Mouse (Mus musculus): ENCODE measurements around the gene Glycam1. TPM values are rescaled to one million over a fixed set of nuclear protein-coding genes. Genes with fewer than 3 reads are reported as not detected.
"Not testable (repeated sequence)": the region's sequence is repeated elsewhere in the genome, so short reads cannot be mapped to it uniquely, and the experiment has no call there.

The Glycam1 gene
- not detected in 2 replicates for polyA plus RNA-seq (2015; fragmentation: Nextera tagmentation; extraction: Ambion mirVana)

DNA sequence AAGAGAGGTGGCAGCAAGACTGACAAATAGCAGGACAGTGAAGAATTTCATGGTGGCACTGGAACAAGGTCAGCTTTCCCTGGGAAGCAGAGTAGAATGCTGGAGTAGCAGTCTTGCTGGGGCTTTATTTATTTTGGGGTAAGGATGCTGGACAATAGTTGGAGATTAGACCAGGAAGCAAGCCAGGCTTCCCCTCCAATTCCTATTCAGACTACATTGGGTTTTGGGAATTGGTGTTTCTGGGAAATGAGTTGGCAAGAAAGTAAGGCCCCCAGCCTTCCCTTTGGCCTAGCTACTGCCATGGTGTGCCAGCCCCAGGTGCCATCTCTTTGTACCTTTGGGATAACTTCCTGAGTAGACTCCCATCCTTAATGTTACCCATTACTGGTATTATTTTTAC lies at the start of gene Glycam1:
TSS of gene Glycam1 (minus strand) at position 101 of the 400 bp plus-strand sequence.
- Histone ChIP-seq H3K4me1 (ENCODE audit: control insufficient read depth, insufficient read depth, low read length) (no peaks in the 10 kb centered on the region), H3K4me3 (ENCODE audit: low read depth, low read length) (no peak within 1 kb of the TSS), H3K27me3 (ENCODE audit: control insufficient read depth, insufficient read depth, low read depth, low read length) (no peaks in the 10 kb centered on the region), H3K27ac (ENCODE audit: low read length) (no peak within 1 kb of the TSS), H3K9ac (ENCODE audit: low read depth, low read length) (no peak within 1 kb of the TSS), H3K9me3 (replicated peaks; ENCODE audit: control insufficient read depth, low read length, poor library complexity, severe bottlenecking) (no peaks in the 10 kb centered on the region), H3K36me3 (ENCODE audit: control insufficient read depth, insufficient read depth, low read length) (no peaks in the 10 kb centered on the region), H3K4me2 (ENCODE audit: low read length) (no peak within 1 kb of the TSS)
- ATAC-seq, result no peak

DNA sequence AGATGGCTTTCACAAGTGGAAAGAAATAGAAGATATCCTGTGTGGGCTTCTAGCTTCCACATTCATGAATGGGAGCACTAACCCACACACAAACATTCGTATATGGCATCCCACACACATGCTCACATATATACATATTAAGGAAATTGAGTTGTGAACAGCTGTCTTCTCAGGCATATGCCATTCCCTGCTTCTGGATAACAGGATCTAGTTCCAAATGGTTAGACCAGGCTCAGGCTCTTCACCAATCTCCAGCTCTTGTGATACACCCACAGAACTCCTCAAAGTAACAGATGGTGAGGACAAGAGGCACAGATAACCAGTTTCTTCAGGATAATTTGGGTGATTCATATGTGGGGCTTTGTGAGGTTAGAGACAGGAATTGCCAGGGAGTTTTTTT lies 39.6 kb upstream of the Glycam1 start:
- H3K36me3 ChIP-seq (ENCODE audit: control insufficient read depth, insufficient read depth, low read length), result no peaks in the 10 kb centered on the region
- H3K4me2 ChIP-seq (ENCODE audit: low read length), result no peak overlapping the region
- 93% methylated on average over 1 of the region's 1 CpGs for WGBS
- no peaks in the 10 kb centered on the region for H3K4me1 ChIP-seq (ENCODE audit: control insufficient read depth, insufficient read depth, low read length)
- no peak overlapping the region for H3K27ac ChIP-seq (ENCODE audit: low read length)
- no peaks in the 10 kb centered on the region for H3K9me3 ChIP-seq (replicated peaks; ENCODE audit: control insufficient read depth, low read length, poor library complexity, severe bottlenecking)
- no peak for ATAC-seq
- H3K27me3 ChIP-seq (ENCODE audit: control insufficient read depth, insufficient read depth, low read depth, low read length), result no peaks in the 10 kb centered on the region
- H3K4me3 ChIP-seq (ENCODE audit: low read depth, low read length), result no peak overlapping the region
- H3K9ac ChIP-seq (ENCODE audit: low read depth, low read length), result no peak overlapping the region

DNA sequence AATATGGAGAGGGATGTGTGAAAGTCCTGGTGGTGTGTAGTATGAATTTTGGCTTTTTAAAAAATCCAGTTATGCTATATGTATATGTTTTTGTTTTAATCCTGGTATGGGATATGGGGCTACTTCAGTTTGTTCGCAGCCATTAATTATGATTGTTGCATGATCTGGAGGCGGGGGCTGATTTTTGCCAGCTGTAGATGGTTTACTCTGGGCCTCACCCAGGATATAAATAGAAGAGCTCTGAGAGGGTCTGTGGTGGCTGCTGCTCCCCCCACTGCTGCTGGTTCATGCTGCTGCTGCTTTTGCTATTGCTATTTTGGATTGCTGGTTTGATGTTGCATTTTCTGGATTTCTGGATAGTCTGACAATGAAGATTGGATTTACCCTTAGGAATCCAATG lies 25.9 kb upstream of the Glycam1 start:
- no peak for ATAC-seq
- H3K9me3 ChIP-seq (replicated peaks; ENCODE audit: control insufficient read depth, low read length, poor library complexity, severe bottlenecking), result no peaks in the 10 kb centered on the region
- H3K4me3 ChIP-seq (ENCODE audit: low read depth, low read length), result no peak overlapping the region
- H3K27me3 ChIP-seq (ENCODE audit: control insufficient read depth, insufficient read depth, low read depth, low read length), result no peaks in the 10 kb centered on the region
- no peaks in the 10 kb centered on the region for H3K4me1 ChIP-seq (ENCODE audit: control insufficient read depth, insufficient read depth, low read length)
- H3K4me2 ChIP-seq (ENCODE audit: low read length), result no peak overlapping the region
- H3K36me3 ChIP-seq (ENCODE audit: control insufficient read depth, insufficient read depth, low read length), result no peaks in the 10 kb centered on the region
- H3K9ac ChIP-seq (ENCODE audit: low read depth, low read length), result no peak overlapping the region
- H3K27ac ChIP-seq (ENCODE audit: low read length), result no peak overlapping the region
- WGBS, result 92% methylated on average over 2 of the region's 2 CpGs

DNA sequence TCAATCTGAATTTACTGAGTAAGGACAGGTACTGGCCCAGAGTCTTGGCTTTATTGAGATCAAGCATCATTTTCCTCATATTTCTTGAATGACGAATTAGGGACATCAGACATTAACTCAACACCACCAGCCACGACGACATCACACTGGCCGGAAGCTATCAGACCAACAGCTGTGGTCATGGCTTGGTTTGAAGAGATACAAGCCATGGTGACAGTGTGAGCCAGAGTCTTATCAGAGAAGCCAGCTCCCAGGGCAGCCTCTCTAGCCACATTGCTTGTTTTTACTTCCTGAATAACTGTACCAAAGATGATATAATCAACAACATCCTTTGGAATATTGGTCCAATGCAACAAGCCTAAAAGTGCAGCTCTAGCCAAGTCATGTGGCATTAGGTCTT lies 22.9 kb upstream of the Glycam1 start:
- not testable (repeated sequence) for H3K4me3 ChIP-seq (ENCODE audit: low read depth, low read length); H3K4me2 ChIP-seq (ENCODE audit: low read length); H3K9me3 ChIP-seq (replicated peaks; ENCODE audit: control insufficient read depth, low read length, poor library complexity, severe bottlenecking); H3K27me3 ChIP-seq (ENCODE audit: control insufficient read depth, insufficient read depth, low read depth, low read length); H3K27ac ChIP-seq (ENCODE audit: low read length); H3K4me1 ChIP-seq (ENCODE audit: control insufficient read depth, insufficient read depth, low read length); H3K36me3 ChIP-seq (ENCODE audit: control insufficient read depth, insufficient read depth, low read length); ATAC-seq; H3K9ac ChIP-seq (ENCODE audit: low read depth, low read length)
- 92% methylated on average over 4 of the region's 4 CpGs for whole genome bisulfite sequencing

DNA sequence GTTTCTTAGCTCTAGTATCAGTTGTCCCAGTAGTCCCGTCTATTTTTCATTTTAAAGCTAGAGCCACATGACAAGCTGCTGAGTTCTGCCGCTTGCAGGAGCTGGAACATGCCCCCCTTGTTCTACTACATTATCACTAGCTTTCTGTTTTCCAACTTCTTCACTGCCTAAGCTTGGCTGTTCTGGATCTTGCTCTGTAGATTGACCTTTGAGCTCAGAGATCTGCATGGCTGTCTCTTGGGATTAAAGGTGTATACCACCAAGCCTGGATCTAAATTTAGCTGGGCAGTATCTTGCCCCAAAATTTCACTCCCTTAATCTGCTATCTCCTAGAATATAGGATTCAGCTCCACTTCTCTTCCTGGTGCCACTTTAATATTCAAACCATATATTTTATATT lies 21.0 kb upstream of the Glycam1 start:
- Histone ChIP-seq H3K36me3 (ENCODE audit: control insufficient read depth, insufficient read depth, low read length) (no peaks in the 10 kb centered on the region), H3K4me2 (ENCODE audit: low read length) (no peak overlapping the region), H3K9ac (ENCODE audit: low read depth, low read length) (no peak overlapping the region), H3K27ac (ENCODE audit: low read length) (no peak overlapping the region), H3K9me3 (replicated peaks; ENCODE audit: control insufficient read depth, low read length, poor library complexity, severe bottlenecking) (no peaks in the 10 kb centered on the region), H3K4me3 (ENCODE audit: low read depth, low read length) (no peak overlapping the region), H3K4me1 (ENCODE audit: control insufficient read depth, insufficient read depth, low read length) (no peaks in the 10 kb centered on the region), H3K27me3 (ENCODE audit: control insufficient read depth, insufficient read depth, low read depth, low read length) (no peaks in the 10 kb centered on the region)
- 86% methylated on average over 2 of the region's 2 CpGs for WGBS
- ATAC-seq, result no peak

DNA sequence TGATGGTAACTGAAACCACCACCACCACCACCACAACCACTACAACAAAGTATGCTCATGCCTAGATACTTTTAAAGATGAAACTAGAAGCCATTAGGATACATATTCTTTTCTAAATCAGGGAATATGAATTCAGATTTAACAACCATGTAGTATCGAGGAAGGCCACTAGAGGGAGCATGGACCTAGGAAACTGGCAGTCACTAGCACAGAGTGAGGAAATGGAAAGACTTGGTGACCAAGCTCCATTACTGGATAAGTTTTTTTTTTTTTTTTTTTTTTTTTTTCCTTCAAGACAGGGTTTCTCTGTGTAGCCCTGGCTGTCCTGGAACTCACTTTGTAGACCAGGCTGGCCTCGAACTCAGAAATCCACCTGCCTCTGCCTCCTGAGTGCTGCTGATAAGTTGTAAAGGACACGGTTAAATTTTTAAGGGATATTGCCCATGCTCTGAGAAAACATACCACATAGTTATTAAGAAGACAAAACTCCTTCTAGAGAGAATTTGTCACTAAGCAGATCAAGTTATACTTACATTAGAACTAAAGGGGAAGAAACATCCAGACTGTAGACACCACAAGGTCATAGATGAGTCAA lies 12.7 kb downstream of the Glycam1 start:
- Histone ChIP-seq H3K4me3 (ENCODE audit: low read depth, low read length) (no peak overlapping the region), H3K4me2 (ENCODE audit: low read length) (no peak overlapping the region), H3K4me1 (ENCODE audit: control insufficient read depth, insufficient read depth, low read length) (no peaks in the 10 kb centered on the region), H3K9ac (ENCODE audit: low read depth, low read length) (no peak overlapping the region), H3K27me3 (ENCODE audit: control insufficient read depth, insufficient read depth, low read depth, low read length) (no peaks in the 10 kb centered on the region), H3K27ac (ENCODE audit: low read length) (no peak overlapping the region), H3K36me3 (ENCODE audit: control insufficient read depth, insufficient read depth, low read length) (no peaks in the 10 kb centered on the region), H3K9me3 (replicated peaks; ENCODE audit: control insufficient read depth, low read length, poor library complexity, severe bottlenecking) (no peaks in the 10 kb centered on the region)
- no peak for ATAC-seq
- WGBS, result 49% methylated on average over 3 of the region's 3 CpGs

DNA sequence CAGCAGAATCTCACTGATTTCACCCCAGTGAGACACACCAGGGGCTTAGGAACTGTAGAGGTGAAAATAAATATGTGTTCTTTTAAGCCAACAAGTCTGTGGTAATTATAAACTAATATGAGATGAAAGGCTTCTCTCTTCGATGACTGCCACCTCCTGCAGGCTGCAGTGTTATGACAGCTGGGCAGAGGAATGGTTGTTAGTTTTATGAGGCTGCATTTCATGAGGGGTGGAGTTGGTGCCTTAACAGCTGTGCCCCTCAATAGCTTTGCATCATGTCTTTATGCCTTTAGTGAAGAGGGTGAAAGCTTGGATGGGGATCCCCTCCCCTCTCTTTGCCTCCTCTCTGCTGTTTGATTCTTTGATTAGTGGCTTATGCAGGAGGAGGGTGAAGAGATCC lies 13.8 kb downstream of the Glycam1 start:
- no peak overlapping the region for H3K4me3 ChIP-seq (ENCODE audit: low read depth, low read length)
- no peak overlapping the region for H3K4me2 ChIP-seq (ENCODE audit: low read length)
- no peaks in the 10 kb centered on the region for H3K36me3 ChIP-seq (ENCODE audit: control insufficient read depth, insufficient read depth, low read length)
- no peak for ATAC-seq
- no peak overlapping the region for H3K27ac ChIP-seq (ENCODE audit: low read length)
- WGBS, result 37% methylated on average over 1 of the region's 1 CpGs
- no peak overlapping the region for H3K9ac ChIP-seq (ENCODE audit: low read depth, low read length)
- no peaks in the 10 kb centered on the region for H3K4me1 ChIP-seq (ENCODE audit: control insufficient read depth, insufficient read depth, low read length)
- no peaks in the 10 kb centered on the region for H3K27me3 ChIP-seq (ENCODE audit: control insufficient read depth, insufficient read depth, low read depth, low read length)
- no peaks in the 10 kb centered on the region for H3K9me3 ChIP-seq (replicated peaks; ENCODE audit: control insufficient read depth, low read length, poor library complexity, severe bottlenecking)

DNA sequence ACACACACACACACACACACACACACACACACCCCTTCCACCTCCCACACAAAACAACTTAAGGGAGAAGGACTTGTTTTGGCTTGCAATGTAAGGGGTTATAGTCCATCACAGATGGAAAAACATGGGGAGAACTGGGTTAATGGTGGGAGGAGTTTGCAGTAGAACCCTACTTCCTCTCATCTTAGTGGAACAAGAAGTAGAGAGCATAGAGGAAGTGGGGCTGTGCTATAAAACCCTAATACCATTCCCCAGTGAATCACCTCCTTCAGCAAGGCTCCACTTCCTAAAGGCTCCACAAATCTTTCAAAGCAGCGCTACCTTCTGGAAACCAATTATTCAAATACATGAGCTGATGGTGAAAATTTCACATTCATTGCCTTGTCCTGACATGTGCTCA lies 15.4 kb downstream of the Glycam1 start:
- 100% methylated on average over 1 of the region's 1 CpGs for WGBS
- Histone ChIP-seq H3K9ac (ENCODE audit: low read depth, low read length) (no peak overlapping the region), H3K4me3 (ENCODE audit: low read depth, low read length) (no peak overlapping the region), H3K36me3 (ENCODE audit: control insufficient read depth, insufficient read depth, low read length) (no peaks in the 10 kb centered on the region), H3K4me1 (ENCODE audit: control insufficient read depth, insufficient read depth, low read length) (no peaks in the 10 kb centered on the region), H3K9me3 (replicated peaks; ENCODE audit: control insufficient read depth, low read length, poor library complexity, severe bottlenecking) (no peaks in the 10 kb centered on the region), H3K27me3 (ENCODE audit: control insufficient read depth, insufficient read depth, low read depth, low read length) (no peaks in the 10 kb centered on the region), H3K4me2 (ENCODE audit: low read length) (no peak overlapping the region), H3K27ac (ENCODE audit: low read length) (no peak overlapping the region)
- ATAC-seq, result no peak

DNA sequence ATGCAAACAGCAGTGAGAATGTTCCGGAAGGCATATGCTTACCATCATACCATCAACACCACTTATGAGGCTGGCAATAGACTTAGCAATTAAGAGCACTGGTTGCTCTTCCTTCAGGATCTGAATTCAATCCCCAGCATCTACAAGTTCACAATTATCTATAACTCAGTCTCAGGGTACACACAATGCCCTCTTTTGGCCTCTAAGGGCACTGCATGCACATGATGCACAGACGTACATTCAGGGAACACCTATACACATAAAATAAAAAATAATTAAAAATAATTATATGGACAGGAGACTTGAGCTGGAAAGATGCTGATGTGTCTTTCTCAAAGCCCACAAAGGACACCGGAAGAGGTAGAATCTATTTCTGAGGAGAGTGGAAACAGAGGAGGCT lies 16.9 kb downstream of the Glycam1 start:
- Histone ChIP-seq H3K4me3 (ENCODE audit: low read depth, low read length) (no peak overlapping the region), H3K9ac (ENCODE audit: low read depth, low read length) (no peak overlapping the region), H3K27me3 (ENCODE audit: control insufficient read depth, insufficient read depth, low read depth, low read length) (no peaks in the 10 kb centered on the region), H3K9me3 (replicated peaks; ENCODE audit: control insufficient read depth, low read length, poor library complexity, severe bottlenecking) (no peaks in the 10 kb centered on the region), H3K4me2 (ENCODE audit: low read length) (no peak overlapping the region), H3K36me3 (ENCODE audit: control insufficient read depth, insufficient read depth, low read length) (no peaks in the 10 kb centered on the region), H3K27ac (ENCODE audit: low read length) (no peak overlapping the region), H3K4me1 (ENCODE audit: control insufficient read depth, insufficient read depth, low read length) (no peaks in the 10 kb centered on the region)
- ATAC-seq, result no peak
- 84% methylated on average over 3 of the region's 3 CpGs for WGBS
